Comparison of ENCODE assay signal across 29 mouse cellular contexts in the genomic region with DNA sequence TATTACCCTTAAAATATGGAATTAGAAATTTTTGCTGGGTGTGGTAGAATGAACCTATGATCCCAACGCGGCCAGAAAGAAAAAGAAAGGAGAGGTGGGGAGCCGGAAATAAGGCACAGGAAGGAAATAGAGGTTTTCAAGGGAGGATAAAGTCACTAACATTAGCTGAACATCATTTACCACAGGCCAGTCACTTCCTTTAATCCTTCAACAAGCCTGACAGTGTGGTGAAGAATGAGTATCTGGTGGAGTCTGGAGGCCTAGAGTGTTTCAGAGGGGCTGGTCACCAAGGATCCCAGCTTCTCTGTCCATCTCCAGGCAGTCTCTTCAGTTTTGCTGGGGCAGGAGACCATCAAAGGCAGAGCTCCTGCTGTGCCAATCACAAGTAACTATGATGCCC. TPM values are rescaled to one million over a fixed set of nuclear protein-coding genes. Genes with fewer than 3 reads are reported as not detected.
"Had no signal": no experiment of that assay in that cellular context is flagged by ENCODE, and none has a peak within 500 bp of the region (broad histone marks: within the 10 kb centered on the region; RNA-seq: fewer than 3 reads in every experiment).

No protein-coding gene starts in this region.

- H3K4me2 ChIP-seq: heart, embryonic 11.5 days; heart, embryonic 13.5 days; heart, embryonic 15.5 days; hindbrain, embryonic 12.5 days; hindbrain, embryonic 14.5 days; intestine, embryonic 15.5 days; kidney, embryonic 15.5 days; limb, embryonic 13.5 days; limb, embryonic 15.5 days; liver, embryonic 11.5 days had no signal

- H3K36me3 ChIP-seq: heart, embryonic 13.5 days; heart, embryonic 15.5 days; hindbrain, embryonic 10.5 days; hindbrain, embryonic 12.5 days; intestine, embryonic 15.5 days; kidney, embryonic 15.5 days; limb, embryonic 13.5 days; limb, embryonic 15.5 days had no signal

- H3K4me3 ChIP-seq: gastrocnemius, adult 2 months; heart, adult 2 months; heart, embryonic 13.5 days; heart, embryonic 15.5 days; hindbrain, embryonic 10.5 days; hindbrain, embryonic 12.5 days; intestine, embryonic 15.5 days; kidney, embryonic 15.5 days; limb, embryonic 13.5 days; limb, embryonic 15.5 days had no signal

- H3K9me3 ChIP-seq: heart, embryonic 13.5 days; heart, embryonic 15.5 days; hindbrain, embryonic 12.5 days; intestine, embryonic 15.5 days; kidney, embryonic 15.5 days; limb, embryonic 13.5 days; limb, embryonic 15.5 days had no signal

- DNase-seq: gastrocnemius, adult 2 months; gastrocnemius, postnatal 10 days; gastrocnemius, postnatal 25 days; heart, adult 11 months; heart, adult 2 months; heart, postnatal 14 days; heart, postnatal 36 days; kidney, adult 2 months; kidney, adult 9 months; kidney, postnatal 14 days; kidney, postnatal 36 days; layer of hippocampus, adult 9-11 months; layer of hippocampus, postnatal 36 days; left cerebral cortex, postnatal 4 days had no signal

- ATAC-seq: hindbrain, embryonic 16.5 days; inflammation-experienced regulatory T-cells, adult 6 months; intestine, embryonic 15.5 days had no signal

- H3K27ac ChIP-seq: gastrocnemius, adult 2 months; heart, adult 2 months; heart, embryonic 13.5 days; heart, embryonic 15.5 days; hindbrain, embryonic 10.5 days; hindbrain, embryonic 12.5 days; hindbrain, embryonic 14.5 days; intestine, embryonic 15.5 days; kidney, embryonic 15.5 days; kidney, postnatal 0 days; limb, embryonic 13.5 days; limb, embryonic 15.5 days; liver, embryonic 14.5 days had no signal

- H3K4me1 ChIP-seq: heart, embryonic 13.5 days; hindbrain, embryonic 10.5 days; hindbrain, embryonic 12.5 days; intestine, embryonic 15.5 days; limb, embryonic 13.5 days; limb, embryonic 15.5 days had no signal

- H3K9ac ChIP-seq: heart, embryonic 13.5 days; heart, embryonic 15.5 days; hindbrain, embryonic 12.5 days; hindbrain, embryonic 14.5 days; intestine, embryonic 15.5 days; kidney, embryonic 15.5 days; limb, embryonic 13.5 days; limb, embryonic 15.5 days; liver, embryonic 14.5 days had no signal

- H3K27me3 ChIP-seq: heart, embryonic 13.5 days; heart, embryonic 15.5 days; hindbrain, embryonic 12.5 days; intestine, embryonic 15.5 days; kidney, embryonic 15.5 days; limb, embryonic 13.5 days; limb, embryonic 15.5 days had no signal

RNA-seq across cellular contexts. Expression of gene Oscar, which starts 5.5 kb away (rescaled TPM):
- total RNA-seq: gastrocnemius, adult 2 months had no signal
- polyA plus RNA-seq: heart, embryonic 13.5 days; heart, embryonic 15.5 days; inflammation-experienced regulatory T-cells, adult 6 months; kidney, embryonic 15.5 days; liver, embryonic 11.5 days had no signal
